Mouse (Mus musculus) thymus, adult 18-20 months (tissue): ENCODE results near the gene Naaladl2.
"Not testable (repeated sequence)": the region's sequence is repeated elsewhere in the genome, so short reads cannot be mapped to it uniquely, and the experiment has no call there.

Experiments used
- DNase-seq, 2 experiments: peaks; one replicate each; pipeline ENCODE4 v3.0.0; 2022; ENCODE audit warnings: mixed read lengths in 2 of 2

Gene Naaladl2

GRCm38 (mm10) chr3:24225418-24225817 lies 918.6 kb downstream of the Naaladl2 start:
- no peak for DNase-seq

DNA sequence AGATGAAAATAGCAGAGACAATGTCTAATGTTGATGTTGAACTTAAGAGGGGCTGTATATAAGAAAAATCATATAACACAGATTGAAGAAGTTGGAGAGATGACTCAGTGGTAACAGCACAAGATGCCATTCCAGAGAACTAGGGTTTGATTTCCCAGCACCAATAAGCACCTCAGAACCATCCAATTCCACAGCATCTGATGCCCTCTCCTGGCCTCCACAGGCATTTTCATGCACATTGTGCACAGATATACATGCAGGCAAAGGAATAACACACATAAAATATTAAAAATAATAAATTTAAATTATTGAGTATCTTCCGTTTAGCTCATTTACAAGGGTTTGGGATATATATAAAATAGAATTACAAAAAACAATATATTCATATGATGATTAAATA lies 926.6 kb downstream of the Naaladl2 start:
- DNase-seq: no peak

GRCm38 (mm10) chr3:24166531-24166930 lies 977.5 kb downstream of the Naaladl2 start:
- no peak for DNase-seq

DNA sequence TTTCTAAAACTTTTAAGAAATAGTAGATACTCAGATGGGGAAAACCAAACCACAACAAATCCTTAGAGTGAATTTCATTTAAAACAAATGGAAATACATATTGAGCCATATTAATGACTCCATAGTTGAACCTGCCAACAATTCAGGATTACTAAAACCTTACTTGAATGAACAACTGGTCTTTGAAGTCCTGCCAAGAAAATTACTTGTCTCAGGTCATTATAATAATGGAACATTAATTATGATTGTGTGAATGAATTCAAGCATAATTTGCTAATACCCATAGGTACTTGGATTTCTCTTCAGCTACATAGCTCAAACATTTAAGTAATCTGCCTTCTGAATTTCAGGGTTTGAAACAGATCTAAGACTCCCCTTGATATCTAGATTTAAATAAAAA lies 980.1 kb downstream of the Naaladl2 start:
- DNase-seq: no peak

DNA sequence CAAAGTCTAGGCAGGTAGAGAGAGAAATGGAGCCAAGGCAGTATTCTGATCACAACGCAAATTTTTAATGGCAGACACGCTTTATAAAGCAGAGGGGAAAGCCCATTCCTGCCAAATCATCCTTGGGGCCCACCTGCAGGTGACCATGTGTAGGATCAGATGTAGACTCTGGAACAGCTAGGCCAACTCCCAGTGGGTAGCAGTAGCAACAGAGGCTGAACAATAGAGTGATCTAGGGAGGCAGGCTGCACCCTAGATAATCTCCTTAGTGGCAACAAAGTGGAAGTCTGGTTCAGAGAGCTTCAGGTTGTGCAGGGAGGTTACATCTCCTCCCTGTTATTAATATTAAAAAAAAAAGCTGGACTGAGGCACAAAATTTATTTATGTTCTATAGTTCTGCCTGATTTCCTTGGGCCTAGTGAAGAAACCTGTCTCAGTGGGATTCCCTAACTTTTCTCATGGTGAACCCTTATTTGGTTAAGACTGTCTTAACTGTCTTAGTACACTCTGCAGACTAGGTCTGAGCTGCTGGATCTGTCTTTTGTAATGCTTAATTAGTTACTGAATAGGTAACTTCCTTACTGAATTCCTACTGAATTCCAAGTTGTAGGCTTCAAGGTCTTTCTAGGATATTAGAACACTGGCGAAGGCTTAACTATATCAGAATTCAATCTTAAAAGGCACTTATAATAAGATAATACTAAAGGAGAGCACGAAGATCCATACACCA lies 992.8 kb downstream of the Naaladl2 start:
- not testable (repeated sequence) for DNase-seq

DNA sequence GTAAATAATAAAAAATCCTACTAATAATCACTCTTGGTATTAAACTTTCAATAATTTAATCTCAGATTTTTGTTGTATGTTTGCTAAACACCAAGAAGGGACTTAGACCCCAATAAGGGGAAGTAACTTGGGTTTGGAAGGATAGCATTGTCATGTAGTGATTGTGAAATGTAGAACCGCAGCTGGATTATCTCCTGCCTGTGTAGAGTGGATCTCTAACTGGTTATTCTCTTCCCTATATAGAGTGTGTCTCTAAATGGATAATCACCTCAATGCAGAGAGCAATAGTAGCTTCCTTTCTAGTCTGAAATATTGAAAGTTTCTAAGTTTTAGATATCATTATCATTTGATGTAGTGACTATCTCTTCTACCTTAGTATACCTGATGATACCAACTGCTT lies 1001.3 kb downstream of the Naaladl2 start:
- DNase-seq: no peak

DNA sequence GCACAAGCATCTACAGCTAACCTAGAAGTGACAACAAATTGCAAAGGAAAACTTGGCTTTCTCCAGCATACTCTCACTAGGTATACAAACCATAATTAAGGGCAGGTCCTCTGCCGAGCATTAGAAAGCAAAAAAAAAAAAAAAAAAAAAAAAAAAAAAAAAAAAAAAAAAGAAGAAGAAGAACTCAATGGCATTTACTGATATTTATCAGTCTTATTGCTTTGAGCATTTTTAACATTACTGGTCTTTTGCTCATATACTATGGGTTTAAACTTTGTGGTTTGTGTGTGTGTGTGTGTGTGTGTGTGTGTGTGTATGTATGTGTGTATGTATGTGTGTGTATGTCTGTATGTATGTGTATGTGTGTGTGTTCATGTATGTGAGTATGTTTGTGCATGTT lies 1006.1 kb downstream of the Naaladl2 start:
- DNase-seq: no peak

DNA sequence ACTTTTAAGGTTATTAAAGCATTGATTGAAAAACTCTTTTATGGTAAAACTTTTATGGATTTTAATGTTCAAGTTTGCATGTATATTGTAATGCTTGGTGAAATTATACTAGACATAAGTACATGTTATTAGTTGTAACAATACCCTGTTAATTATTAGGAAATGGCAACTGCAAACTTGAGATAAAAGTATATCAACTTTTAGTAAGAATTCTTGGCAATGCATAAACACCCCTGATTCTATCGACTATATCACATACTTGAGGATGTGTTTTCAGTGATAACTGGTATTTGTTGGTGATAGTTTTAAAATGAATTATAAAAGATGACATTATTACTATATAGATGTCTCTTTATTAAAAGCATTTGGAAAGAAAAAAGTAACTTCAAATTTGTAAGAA lies 1017.9 kb downstream of the Naaladl2 start:
- DNase-seq: no peak

GRCm38 (mm10) chr3:24124034-24124433 lies 1020.0 kb downstream of the Naaladl2 start:
- no peak for DNase-seq

- DNase-seq: no peak
Measured at GRCm38 (mm10) chr3:24118136-24118535, 1025.9 kb downstream of the Naaladl2 start.

- DNase-seq: no peak
Measured at GRCm38 (mm10) chr3:24114849-24115248, 1029.2 kb downstream of the Naaladl2 start.

GRCm38 (mm10) chr3:24113360-24113759 lies 1030.7 kb downstream of the Naaladl2 start:
- no peak for DNase-seq

GRCm38 (mm10) chr3:24106391-24106790 lies 1037.7 kb downstream of the Naaladl2 start:
- DNase-seq: no peak

DNA sequence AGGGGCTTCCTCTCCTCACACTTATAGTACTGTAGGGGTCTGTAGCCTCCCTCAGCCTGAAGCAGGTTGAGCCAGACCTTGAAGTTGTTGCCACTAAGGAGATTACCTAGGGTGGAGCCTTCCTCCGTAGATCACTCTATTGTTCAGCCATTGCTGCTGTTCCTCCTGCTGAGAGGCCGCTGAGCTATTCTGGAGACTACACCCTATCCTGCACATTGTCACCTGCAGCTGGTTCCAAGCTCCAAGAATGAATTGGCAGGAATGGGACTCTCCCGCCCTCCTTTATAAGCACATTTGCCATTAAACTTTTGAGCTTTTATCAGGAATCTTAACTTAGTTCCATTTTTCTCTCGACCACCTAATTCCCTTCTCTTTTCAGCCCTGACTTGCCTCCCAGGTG lies 1064.3 kb downstream of the Naaladl2 start:
- DNase-seq: no peak

DNA sequence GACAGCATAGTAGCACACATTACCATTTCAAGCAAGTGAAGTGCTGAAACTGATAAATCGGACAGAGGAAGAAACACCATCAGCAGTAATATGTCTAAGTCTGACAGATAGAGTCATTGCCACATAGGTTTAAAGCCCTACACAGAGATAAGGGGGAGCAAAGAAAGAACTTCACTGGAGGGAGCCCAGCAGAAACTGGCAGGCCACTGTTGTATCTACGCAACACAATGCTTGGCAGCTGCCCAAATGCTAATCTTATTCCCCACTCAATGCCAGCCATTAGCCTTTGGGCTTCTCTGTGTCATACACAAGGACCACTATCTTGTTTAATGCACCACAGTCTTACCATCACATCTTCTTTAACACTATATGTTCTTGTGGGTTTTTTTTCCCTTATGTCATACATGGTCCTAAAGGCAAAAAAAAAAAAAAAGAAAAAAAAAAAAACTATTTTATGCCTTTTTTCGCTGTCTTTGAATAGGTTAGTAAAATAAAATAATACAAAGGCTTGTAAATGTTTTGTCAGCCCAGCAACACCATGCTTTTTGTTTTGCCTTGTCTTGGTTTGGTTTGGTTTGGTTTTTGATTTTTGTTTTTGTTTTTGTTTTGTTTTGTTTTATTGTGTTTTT lies 1072.8 kb downstream of the Naaladl2 start:
- DNase-seq: no peak

DNA sequence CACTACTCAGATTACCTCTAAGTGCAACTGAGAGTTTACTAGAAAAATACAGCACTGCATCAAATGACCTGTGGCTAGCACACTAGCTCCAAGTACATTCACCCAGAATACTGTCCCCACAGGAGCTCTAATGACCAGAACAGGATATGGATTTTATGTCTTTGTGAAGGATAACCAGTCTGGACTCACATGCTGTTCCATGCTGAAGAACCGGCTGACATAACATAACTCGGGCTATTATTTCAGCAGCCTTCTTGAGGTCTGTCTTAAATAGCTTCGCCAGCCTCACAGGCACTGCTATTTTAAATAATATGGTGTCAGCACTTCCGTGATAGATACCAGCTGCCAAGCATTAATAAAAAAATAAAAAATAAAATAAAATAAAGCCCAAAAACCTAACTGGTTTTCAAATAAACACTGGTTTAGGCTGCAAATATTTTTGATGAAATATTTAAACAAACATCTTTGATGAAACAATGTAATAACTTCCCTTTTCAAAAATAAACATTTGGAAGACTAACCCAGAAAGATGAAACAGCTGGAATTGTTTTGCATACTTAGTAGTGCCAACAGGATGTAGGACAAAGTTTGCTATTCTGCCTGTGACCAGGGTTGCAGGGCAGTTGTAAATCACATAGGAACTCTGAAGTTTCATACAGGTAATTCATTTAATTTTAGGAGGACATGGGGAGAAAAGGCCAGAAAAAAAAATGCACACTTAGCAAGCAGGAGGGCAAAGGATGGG lies 1073.5 kb downstream of the Naaladl2 start:
- no peak for DNase-seq

- DNase-seq: no peak
Measured at GRCm38 (mm10) chr3:24048217-24048616, 1095.8 kb downstream of the Naaladl2 start.

- no peak for DNase-seq
Measured at GRCm38 (mm10) chr3:24001741-24002140, 1142.3 kb downstream of the Naaladl2 start.

GRCm38 (mm10) chr3:23973727-23974126 lies 1170.3 kb downstream of the Naaladl2 start:
- no peak for DNase-seq

GRCm38 (mm10) chr3:23972747-23973667 lies 1171.1 kb downstream of the Naaladl2 start:
- DNase-seq: no peak

DNA sequence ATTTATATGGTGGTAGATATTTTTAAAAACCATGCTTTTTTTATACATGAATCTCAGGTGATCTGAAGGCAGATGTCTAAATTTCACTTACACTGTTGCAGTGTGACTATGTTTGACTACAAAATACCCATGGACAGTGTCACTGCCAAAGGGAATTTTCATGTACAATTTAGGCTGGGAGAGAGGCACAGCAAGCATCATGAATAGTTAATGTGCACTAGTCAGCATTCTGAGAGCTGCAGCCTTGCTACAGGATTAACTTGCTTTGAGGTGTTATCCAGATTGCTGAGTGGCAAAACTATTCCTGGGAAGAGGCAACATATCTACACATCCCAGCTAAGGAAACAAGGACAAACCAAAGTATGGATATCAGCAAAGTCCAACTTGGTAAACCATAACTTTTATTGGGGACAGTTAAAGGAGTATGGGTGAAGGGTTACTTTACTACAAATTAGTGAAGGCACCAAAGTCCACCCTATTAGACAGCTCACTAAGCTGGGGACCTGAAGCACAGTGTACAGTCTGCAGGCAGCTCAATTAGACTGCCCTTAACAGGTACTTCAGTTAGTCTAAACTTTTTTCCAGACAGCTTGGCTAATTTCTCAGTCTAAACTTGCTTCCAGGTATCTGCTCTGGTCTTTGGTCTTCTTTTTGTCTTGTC lies 1181.0 kb downstream of the Naaladl2 start:
- DNase-seq: no peak

DNA sequence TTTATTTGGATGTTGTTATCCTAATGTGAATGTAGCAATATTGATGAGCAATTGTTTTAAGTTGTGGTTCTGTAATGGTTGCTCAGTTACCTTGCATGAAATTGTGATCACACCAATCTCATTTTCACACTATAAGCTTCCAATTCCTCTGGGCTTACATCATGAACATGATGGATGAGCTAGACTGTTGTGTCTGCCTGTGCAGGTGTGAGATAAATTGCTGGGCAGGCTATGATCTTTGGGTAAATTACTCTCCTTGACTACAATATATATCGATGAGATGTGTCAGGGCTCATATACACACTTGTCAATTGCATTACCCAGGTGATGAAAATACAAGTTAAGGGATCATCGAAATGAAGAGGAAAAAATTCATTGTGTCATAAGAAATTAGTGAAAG lies 1197.9 kb downstream of the Naaladl2 start:
- DNase-seq: no peak
